Mouse (Mus musculus) stomach, embryonic 15.5 days (tissue): ENCODE measurements at regions not wholly inside any gene's neighbourhood (a gene's known extent, or its start where the extent isn't known, plus 50 kb on each side); places are given as distances from the start of the nearest gene placed in this dataset.

Source experiments
- ATAC-seq: fragments of 200-750 bp; cut with Nextera tagmentation; 2 replicates; pipeline ENCODE4 v1.8.0; 2017; ENCODE audit warnings: low read depth, moderate number of reproducible peaks, moderate TSS enrichment; ENCODE audit not compliant: insufficient read depth, low FRiP score
- H3K27ac ChIP-seq: fragments of 300-500 bp; sonication (generic); 2 replicates; pipeline ENCODE4 v1.5.1; 2015; ENCODE audit warnings: mild to moderate bottlenecking, inconsistent platforms
- H3K27me3 ChIP-seq: fragments of 300-500 bp; sonication (generic); replicated peaks from 2 replicates; pipeline ENCODE4 v1.6.1; 2015; ENCODE audit warnings: inconsistent platforms
- H3K36me3 ChIP-seq: fragments of 300-500 bp; sonication (generic); 2 replicates; pipeline ENCODE4 v1.6.1; 2015; ENCODE audit warnings: inconsistent platforms
- H3K4me1 ChIP-seq: fragments of 300-500 bp; sonication (generic); 2 replicates; pipeline ENCODE4 v1.6.1; 2015; ENCODE audit warnings: inconsistent platforms
- H3K4me2 ChIP-seq: fragments of 300-500 bp; sonication (generic); 2 replicates; pipeline ENCODE4 v1.6.1; 2015; ENCODE audit warnings: mild to moderate bottlenecking, inconsistent platforms
- H3K4me3 ChIP-seq: fragments of 300-500 bp; sonication (generic); replicated peaks from 2 replicates; pipeline ENCODE4 v1.5.1; 2015; ENCODE audit warnings: inconsistent platforms
- H3K9ac ChIP-seq: fragments of 300-500 bp; sonication (generic); 2 replicates; pipeline ENCODE4 v1.6.1; 2015; ENCODE audit warnings: inconsistent platforms
- H3K9me3 ChIP-seq: fragments of 300-500 bp; sonication (generic); 2 replicates; pipeline ENCODE4 v1.6.1; 2016; ENCODE audit warnings: inconsistent platforms
- WGBS: fragments of 180-500 bp; shearing (Covaris S2); methylation state at CpG from one replicate; pipeline ENCODE4 v1.1.7; 2015; 5-methylcytosine and 5-hydroxymethylcytosine counted together

- Histone ChIP-seq H3K4me3 (no peak overlapping the region), H3K4me2 (no peak overlapping the region), H3K36me3 (no peaks in the 10 kb centered on the region), H3K9me3 (no peaks in the 10 kb centered on the region), H3K4me1 (no peaks in the 10 kb centered on the region), H3K27ac (no peak overlapping the region), H3K27me3 (no peaks in the 10 kb centered on the region), H3K9ac (no peak overlapping the region)
- ATAC-seq = no peak
- 31% methylated on average over 3 of the region's 3 CpGs for WGBS
Observed at GRCm38 (mm10) chr8:51032386-51032785, 2188.6 kb upstream of the Tenm3 start.

GRCm38 (mm10) chr8:51010508-51010907 is 2166.8 kb upstream of the Tenm3 start:
- no peaks in the 10 kb centered on the region for H3K9me3 ChIP-seq
- H3K4me3 ChIP-seq = no peak overlapping the region
- H3K27ac ChIP-seq = no peak overlapping the region
- 90% methylated on average over 3 of the region's 3 CpGs for WGBS
- no peaks in the 10 kb centered on the region for H3K27me3 ChIP-seq
- H3K36me3 ChIP-seq = no peaks in the 10 kb centered on the region
- H3K9ac ChIP-seq = no peak overlapping the region
- no peak for ATAC-seq
- H3K4me1 ChIP-seq = no peaks in the 10 kb centered on the region
- H3K4me2 ChIP-seq = no peak overlapping the region

GRCm38 (mm10) chr8:50967386-50967785 is 2123.6 kb upstream of the Tenm3 start:
- 56% methylated on average over 4 of the region's 4 CpGs for WGBS
- H3K36me3 ChIP-seq = no peaks in the 10 kb centered on the region
- no peaks in the 10 kb centered on the region for H3K27me3 ChIP-seq
- no peak overlapping the region for H3K9ac ChIP-seq
- no peak overlapping the region for H3K4me3 ChIP-seq
- no peak overlapping the region for H3K27ac ChIP-seq
- no peaks in the 10 kb centered on the region for H3K4me1 ChIP-seq
- no peak for ATAC-seq
- H3K9me3 ChIP-seq = no peaks in the 10 kb centered on the region
- no peak overlapping the region for H3K4me2 ChIP-seq

DNA sequence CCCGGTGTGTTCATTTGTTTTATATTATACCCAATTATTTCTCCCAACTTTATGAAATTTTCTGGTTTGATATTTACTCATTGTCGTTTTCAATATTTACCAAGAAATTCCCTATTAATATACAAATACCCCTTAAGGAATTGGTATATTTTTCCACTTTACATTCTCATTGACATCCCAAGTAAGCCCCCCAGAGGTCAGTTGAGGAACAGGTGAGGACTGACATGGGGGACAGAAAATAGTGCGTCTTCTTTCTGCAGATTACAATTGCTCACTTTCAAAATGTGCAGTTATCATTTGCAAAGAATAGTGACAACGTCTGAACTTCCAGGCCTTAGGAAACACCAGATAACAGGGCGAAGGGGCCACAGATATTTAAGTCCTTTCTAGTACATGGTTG is 2073.8 kb upstream of the Tenm3 start:
- H3K27ac ChIP-seq = no peak overlapping the region
- H3K4me1 ChIP-seq = 0 out of 2 replicates have a peak, but pooled peaks cover 4% of the 10 kb centered on the region
- peaks cover 15% of the 10 kb centered on the region for H3K27me3 ChIP-seq
- no peaks in the 10 kb centered on the region for H3K9me3 ChIP-seq
- no peaks in the 10 kb centered on the region for H3K36me3 ChIP-seq
- H3K4me3 ChIP-seq = no peak overlapping the region
- no peak for ATAC-seq
- WGBS = 26% methylated on average over 5 of the region's 5 CpGs
- H3K9ac ChIP-seq = no peak overlapping the region
- no peak overlapping the region for H3K4me2 ChIP-seq

GRCm38 (mm10) chr8:50916733-50917113 is 2073.0 kb upstream of the Tenm3 start:
- no peak for ATAC-seq
- H3K9ac ChIP-seq = no peak overlapping the region
- H3K4me1 ChIP-seq = 0 out of 2 replicates have a peak, but pooled peaks cover 4% of the 10 kb centered on the region
- no peak overlapping the region for H3K27ac ChIP-seq
- H3K9me3 ChIP-seq = no peaks in the 10 kb centered on the region
- H3K4me3 ChIP-seq = peak overlapping the region; percentile 53
- H3K36me3 ChIP-seq = no peaks in the 10 kb centered on the region
- peaks cover 15% of the 10 kb centered on the region for H3K27me3 ChIP-seq
- peak overlapping the region; percentile 100 for H3K4me2 ChIP-seq
- WGBS = 3% methylated on average over 8 of the region's 8 CpGs

GRCm38 (mm10) chr8:50915876-50916732 is 2072.4 kb upstream of the Tenm3 start:
- Histone ChIP-seq H3K9me3 (no peaks in the 10 kb centered on the region), H3K4me3 (peak overlapping the region; percentile 53), H3K4me2 (peak overlapping the region; percentile 100), H3K4me1 (0 out of 2 replicates have a peak, but pooled peaks cover 4% of the 10 kb centered on the region), H3K27ac (no peak overlapping the region), H3K9ac (no peak overlapping the region), H3K27me3 (peaks cover 15% of the 10 kb centered on the region), H3K36me3 (no peaks in the 10 kb centered on the region)
- under 1% methylated on average over 52 of the region's 56 CpGs for WGBS
- peak; percentile 50; the same call in 1 of the 2 replicates for ATAC-seq

- Histone ChIP-seq H3K4me1 (0 out of 2 replicates have a peak, but pooled peaks cover 4% of the 10 kb centered on the region), H3K27me3 (peaks cover 15% of the 10 kb centered on the region), H3K4me2 (peak overlapping the region; percentile 100), H3K36me3 (no peaks in the 10 kb centered on the region), H3K4me3 (peak overlapping the region; percentile 53), H3K9me3 (no peaks in the 10 kb centered on the region), H3K27ac (no peak overlapping the region), H3K9ac (no peak overlapping the region)
- under 1% methylated on average over 22 of the region's 22 CpGs for WGBS
- no peak for ATAC-seq
Observed at GRCm38 (mm10) chr8:50915259-50915875, 2071.6 kb upstream of the Tenm3 start.

GRCm38 (mm10) chr8:50914615-50915014 is 2070.9 kb upstream of the Tenm3 start:
- Histone ChIP-seq H3K9ac (no peak overlapping the region), H3K4me3 (peak overlapping the region; percentile 53), H3K36me3 (no peaks in the 10 kb centered on the region), H3K9me3 (no peaks in the 10 kb centered on the region), H3K4me2 (peak overlapping the region; percentile 100), H3K27me3 (peaks cover 15% of the 10 kb centered on the region), H3K27ac (no peak overlapping the region), H3K4me1 (0 out of 2 replicates have a peak, but pooled peaks cover 4% of the 10 kb centered on the region)
- no peak for ATAC-seq
- WGBS = 16% methylated on average over 7 of the region's 7 CpGs

DNA sequence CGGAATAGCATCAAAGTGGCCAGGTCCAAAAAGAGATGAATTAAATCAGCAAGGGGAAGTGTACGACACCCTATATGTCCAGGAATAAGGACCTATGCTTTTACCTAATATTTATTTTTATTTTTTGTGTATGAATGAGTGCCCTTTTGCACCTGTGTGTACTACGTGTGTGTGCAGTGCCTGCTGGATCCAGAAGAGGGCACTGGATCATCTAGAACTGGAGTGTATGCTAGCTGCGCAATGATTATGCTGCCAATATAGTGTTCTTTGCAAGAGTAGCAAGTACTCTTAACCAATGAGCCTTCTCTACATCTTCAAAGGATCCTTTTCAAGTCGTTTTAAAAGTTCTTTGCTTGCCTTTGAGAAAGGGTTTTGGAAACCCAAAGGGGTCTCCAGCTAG is 2034.4 kb upstream of the Tenm3 start:
- H3K4me1 ChIP-seq = no peaks in the 10 kb centered on the region
- no peak overlapping the region for H3K4me2 ChIP-seq
- no peak overlapping the region for H3K4me3 ChIP-seq
- H3K9ac ChIP-seq = no peak overlapping the region
- WGBS = 83% methylated on average over 5 of the region's 5 CpGs
- H3K27ac ChIP-seq = no peak overlapping the region
- no peaks in the 10 kb centered on the region for H3K27me3 ChIP-seq
- H3K9me3 ChIP-seq = no peaks in the 10 kb centered on the region
- no peak for ATAC-seq
- H3K36me3 ChIP-seq = no peaks in the 10 kb centered on the region
